Mouse (Mus musculus): ENCODE data around the gene Arhgap9.
"Not testable (repeated sequence)": the region's sequence is repeated elsewhere in the genome, so short reads cannot be mapped to it uniquely, and the experiment has no call there.

Gene Arhgap9

DNA sequence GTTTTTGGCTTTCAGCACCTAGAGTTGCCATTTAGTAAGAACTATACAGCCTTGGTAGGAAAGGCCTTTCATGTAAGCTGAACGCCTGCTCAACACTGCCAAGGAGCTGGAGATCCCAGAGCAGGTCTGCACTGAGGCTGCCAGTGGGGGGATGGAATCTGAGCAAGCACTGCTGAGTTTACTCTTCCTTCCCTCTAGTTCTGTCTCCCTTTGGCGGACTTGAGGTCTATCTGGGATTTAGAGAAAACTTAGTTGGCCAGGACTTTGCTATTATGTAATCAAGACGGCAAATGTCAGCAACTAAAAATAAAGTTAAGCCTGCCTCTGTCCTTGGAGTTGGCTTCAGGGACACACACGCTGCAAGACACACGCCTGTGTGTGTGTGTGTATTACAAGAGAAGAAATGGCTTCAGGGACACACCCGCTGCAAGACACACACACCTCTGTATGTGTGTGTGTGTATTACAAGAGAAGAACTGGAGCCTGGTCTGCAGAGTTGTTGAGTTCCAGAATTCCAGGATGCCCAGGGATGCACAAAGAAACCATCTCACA lies 28.7 kb upstream of the Arhgap9 start:
- no peak for DNase-seq

DNA sequence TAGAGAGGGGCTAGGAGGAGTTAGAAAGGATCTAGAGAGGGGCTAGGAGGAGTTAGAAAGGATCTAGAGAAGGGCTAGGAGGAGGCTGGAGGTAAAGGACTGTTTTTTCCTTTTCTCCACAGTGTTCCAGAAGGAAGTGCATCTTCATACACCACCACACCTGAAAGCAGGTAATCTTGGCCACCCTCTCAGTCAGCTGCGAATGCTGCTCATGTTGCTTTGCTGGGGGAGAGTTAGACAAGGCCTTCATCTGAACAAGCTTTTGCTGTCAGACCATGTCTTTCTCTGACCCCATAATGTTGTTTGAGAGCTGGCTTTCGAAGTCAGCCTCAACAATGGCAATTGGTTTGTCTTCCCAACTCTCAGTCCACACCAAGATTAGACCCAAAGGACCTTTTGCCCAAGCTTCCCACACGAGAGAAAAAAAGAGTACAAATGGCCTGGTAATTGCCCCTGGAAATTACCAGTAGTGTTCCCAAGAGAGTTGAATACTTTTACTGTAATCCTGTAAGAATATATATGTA lies 28.1 kb upstream of the Arhgap9 start:
- no peak for DNase-seq

DNA sequence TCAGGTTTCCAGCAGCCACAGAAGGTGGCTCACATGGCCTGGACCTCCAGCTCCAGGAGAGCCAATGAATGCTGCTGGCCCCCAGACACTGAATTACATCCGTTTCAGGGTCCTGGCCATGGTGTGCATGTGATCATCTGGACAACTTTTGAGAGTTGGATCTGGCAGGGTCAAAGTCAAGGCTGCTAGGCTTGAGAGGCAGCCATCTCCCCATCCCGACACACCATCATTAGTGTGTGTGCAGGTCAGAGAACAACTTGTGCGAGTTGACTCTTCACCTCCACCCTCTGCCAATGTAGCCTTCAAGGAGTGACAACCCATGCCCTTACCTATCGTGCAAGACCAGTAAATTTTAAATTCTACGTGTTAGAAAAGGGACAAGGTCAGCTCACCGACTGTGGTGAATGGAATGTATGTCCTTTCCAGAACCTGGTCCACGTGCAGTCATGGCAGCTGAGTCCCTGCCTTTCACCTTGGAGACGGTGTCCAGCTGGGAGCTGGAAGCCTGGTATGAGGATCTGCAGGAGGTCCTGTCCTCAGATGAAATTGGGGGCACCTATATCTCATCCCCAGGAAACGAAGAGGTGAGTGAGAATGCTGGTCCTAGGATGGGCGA lies 26.8 kb upstream of the Arhgap9 start:
- no peak for DNase-seq

DNA sequence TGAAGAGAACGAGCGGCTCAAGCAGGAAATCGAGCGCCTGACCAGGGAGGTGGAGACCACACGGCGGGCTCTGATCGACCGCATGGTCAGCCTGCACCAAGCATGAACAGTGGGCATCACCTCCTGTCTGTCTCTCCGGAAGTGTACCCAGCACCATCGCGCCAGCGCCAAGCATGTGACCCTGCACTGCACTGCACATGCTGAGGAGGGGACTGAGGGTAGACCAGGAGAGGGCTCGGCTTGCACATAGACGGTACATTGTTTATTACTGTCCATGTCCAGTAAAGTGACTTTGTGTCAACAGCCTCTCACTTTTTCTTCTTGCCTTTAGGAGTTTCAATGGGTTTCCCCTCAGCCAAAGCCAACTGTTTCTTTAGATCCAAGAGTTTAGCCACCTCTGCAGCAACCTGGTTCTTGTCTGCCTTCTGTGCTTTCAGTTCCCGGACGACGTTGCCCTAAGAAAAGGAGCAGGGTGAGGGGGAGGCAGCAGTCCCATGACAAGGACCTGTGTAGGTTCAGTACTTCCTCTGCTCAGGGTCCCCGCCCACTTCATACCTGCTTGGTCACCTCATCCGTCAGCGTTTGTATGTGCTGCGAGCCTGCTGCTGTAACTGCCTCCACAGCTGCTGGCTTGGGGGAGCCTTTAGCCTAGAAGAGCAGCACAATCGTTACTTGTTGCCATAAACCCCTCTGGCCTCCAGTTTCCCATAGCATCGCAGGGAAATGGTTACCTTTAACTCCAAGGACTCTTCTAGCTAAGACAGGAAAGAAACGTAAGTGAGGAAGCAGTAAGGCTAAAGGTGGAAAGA lies 25.6 kb upstream of the Arhgap9 start:
- DNase-seq = no peak

DNA sequence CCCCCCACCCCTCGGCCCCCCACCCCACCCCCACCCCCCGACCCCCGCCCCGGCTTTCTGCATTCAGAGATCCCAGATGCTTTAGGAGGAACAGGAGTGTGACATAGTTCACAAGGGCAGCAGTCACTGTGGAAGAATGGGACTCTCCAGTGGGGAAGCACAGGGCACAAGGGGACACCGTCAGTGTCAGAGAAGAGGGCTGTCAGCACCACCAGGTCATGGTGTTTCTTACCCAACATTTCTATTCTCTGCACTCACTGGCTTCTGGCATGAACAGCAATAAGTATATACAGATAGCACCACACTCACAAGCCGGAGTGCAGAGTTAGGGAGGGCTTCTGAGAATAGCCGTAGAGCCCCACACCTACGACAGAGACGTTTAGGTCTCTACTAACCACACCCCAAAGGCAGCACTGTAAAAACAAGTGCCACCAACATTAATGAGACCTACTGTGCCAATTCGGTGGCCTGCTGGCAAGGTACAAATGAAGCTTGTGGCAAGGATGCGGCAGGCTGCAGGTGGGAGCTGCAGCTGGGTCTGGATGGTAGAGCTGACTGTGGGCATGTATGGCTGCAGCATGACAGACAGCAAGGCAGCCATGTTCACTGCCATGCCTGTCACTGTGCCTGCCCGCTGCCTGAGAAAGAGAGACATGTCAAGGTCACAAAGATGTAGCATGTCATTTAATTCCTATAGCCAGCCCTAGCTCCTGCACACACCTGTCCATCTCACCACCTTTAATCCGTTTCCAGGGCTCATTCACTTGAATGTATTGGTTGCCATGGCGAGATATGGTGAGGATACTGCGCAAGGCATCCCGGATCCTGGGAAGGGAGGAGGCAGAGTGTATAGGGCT lies 24.5 kb upstream of the Arhgap9 start:
- DNase-seq = no peak

DNA sequence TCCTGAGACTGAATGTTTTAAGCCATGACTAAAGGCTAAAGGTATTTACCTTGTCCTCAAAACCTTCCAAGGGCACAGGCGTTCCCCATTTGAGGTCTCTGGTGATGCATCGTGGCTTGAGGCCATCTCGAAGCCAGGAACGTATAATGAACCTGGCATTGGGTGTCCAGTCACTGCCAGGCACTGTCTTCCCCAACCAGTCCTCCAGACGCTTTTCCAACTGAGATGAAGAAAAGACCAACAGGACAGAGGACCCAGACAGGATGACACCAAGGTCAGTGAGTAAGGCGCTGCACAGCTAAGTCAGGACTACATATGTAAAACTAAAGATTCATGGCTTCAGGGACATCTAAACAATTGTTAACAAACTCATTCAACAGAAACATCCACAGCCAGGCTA lies 21.4 kb upstream of the Arhgap9 start:
- no peak for DNase-seq

DNA sequence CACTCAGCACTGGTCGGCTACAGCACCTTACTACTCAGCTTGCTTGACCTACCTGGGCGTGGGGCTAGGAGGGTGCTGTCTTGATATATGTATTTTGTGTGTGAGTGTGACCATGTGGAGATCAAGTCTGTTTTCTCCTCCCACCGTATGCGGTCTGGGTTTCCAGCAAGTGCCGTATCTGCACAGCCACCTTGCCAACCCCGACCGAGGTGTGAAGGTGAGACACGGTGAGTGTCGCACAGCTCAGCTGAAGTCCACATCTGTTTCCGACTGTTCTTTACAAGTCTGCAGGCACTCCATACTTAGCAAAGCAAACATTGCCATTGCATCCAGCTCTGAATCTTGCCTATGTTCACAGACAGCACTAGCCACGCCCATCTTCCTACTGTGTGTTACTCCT lies 18.6 kb upstream of the Arhgap9 start:
- no peak for DNase-seq

DNA sequence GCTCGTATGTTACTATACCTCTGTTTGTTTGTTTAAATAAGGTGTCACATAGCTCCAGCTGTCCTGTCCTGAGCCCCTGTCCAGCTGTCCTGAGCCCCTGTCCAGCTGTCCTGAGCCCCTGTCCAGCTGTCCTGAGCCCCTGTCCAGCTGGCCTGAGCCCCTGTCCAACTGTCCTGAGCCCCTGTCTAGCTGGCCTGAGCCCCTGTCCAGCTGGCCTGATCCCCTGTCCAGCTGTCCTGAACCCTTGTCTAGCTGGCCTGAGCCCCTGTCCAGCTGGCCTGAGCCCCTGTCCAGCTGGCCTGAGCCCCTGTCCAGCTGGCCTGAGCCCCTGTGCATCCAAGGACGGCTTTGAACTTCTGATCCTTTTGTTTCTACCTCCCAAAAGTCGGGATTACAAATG lies 12.6 kb upstream of the Arhgap9 start:
- not testable (repeated sequence) for DNase-seq

DNA sequence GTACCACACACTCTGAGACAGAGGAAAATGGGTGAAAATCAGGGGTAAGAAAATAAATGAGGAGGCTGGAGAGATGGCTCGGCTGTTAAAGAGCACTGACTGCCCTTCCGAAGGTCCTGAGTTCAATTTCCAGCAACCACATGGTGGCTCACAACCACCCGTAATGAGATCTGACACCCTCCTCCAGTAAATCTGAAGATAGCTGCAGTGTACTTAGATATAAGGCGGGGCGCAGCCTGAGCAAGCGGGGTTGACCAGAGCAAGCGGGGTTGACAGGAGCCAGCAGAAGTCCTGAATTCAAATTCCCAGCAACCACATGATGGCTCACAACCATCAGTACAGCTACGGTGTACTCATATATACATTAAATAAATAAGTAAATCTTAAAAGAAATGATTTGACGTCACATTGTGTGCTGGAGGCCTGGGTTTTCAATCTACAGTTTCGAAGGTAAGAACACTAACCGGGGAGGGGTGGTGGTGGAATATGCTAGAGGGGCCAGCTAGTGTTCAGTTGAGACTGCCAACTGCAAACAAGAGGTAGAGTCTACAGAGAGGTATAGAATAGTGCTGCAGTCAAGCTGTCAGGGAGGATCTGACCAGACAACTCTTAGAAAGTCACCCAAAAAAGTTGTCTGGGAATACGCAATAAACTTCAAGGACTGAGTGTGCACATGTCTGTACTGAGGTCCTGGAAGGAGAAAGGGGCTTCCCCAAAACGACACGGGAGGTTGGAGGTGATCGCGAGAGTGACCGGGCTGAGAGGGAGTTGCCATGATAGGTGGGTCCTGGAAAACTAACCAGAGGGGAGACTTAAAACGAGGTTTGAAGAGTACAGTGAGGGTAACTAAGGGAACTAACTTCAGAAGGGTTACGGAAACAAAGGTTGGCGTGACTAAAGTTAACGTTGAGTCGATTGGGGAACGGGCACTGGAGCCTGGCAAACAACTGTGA lies 11.0 kb upstream of the Arhgap9 start:
- DNase-seq = peak; percentile 53

DNA sequence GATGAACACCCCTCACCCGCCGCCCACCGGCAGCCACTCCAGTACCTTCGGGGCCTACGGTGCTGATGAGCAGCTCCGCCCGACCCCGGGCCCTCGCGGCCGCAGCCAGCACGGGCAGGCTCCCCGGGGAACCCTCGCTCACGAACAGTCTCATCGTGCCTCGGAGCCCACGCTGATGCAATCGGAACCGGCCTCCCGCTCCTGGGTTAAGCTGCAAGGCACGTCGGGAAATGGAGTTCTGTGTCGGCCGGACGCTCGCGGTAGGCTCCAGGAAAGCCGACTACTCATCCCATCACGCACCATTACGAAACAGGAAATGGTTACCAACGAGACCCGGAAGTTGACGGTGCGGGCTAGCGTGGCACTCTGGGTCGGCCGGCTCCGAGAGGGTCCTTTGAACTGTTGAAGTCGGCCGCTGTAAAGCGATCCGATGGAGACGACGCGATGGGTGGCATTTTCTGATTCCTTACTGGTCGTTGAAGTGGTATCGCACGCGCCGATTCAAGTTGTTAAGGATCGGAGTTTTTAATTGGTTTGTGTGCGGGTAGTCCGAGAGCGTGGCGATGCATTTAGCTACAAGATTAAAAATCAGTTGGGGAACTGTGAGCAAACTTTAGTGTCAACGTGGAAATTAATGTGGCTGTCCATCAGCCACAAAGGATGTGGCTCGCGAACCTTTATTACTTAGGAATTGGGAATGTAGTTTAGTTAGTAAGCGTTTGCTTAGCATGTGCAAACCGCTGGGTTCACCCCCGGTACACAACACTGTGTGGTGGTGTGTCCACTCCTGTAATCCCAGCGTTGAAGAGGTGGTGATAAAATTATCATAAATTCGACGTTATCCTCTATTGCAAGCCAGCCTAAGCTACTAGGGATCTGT lies 10.0 kb upstream of the Arhgap9 start, which contains the start of gene Mars:
Gene Mars (minus strand): TSS at position 311 of the 880 bp plus-strand sequence.
- peak; percentile 95 for DNase-seq

DNA sequence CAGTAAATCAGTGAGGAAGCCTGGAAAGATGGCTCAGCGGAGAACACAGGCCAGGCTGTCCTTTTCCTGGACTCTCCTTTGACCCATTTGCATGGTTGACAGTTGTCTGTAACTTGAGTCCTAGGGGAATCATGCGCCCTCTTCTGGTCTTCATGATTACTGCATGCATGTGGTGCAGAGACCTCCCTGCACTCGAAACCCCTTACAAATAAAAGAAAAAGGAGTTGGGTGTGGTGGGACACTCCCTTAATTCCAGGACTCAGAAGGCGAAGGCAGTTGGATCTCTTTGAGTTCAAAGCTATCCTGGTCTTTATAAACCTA lies 9.4 kb upstream of the Arhgap9 start:
- peak; percentile 92 for DNase-seq

DNA sequence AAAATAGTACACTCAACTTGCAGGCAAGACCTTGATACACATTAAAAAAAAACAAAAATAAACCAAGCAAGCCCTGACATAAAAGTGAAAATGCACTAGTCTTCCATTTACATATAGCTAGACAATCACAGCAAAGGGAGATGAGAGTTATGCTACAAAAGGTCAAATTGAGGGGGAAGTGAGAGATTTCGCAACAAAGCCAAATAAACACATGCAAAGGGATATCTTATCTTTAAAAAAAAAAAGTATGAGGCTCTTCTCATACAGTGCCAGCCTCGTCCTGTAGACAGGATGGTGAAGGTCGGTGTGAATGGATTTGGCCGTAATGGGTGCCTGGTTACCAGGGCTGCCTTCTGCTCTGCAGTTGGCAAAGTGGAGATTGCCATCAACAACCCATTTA lies 8.9 kb upstream of the Arhgap9 start:
- DNase-seq = peak; percentile 44

DNA sequence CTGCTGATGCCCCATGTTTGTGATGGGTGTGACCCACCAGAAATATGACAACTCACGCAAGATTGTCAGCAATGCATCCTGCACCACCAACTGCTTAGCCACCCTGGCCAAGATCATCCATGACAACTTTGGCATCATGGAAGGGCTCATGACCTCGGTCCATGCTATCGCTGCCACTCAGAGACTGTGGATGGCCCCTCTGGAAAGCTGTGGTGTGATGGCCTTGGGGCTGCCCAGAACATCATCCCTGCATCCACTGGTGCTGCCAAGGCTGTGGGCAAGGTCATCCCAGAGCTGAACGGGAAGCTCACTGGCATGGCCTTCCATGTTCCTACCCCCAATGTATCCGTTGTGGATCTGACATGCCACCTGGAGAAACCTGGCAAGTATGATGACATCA lies 8.2 kb upstream of the Arhgap9 start:
- not testable (repeated sequence) for DNase-seq

DNA sequence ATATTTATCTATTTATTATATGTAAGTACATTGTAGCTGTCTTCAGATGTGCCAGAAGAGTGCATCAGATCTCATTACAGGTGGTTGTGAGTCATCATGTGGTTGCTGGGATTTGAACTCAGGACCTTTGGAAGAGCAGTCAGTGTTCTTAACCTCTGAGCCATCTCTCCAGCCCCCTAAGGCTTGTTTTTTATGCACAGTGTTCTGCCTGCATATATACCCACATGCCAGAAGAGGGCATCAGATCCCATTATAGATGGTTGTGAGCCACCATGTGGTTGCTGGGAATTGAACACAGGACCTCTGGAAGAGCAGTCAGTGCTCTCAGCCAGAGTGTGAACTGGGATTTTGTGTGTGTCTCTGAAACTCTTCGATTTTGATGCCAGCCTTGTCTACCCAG lies 6.8 kb upstream of the Arhgap9 start:
- not testable (repeated sequence) for DNase-seq

DNA sequence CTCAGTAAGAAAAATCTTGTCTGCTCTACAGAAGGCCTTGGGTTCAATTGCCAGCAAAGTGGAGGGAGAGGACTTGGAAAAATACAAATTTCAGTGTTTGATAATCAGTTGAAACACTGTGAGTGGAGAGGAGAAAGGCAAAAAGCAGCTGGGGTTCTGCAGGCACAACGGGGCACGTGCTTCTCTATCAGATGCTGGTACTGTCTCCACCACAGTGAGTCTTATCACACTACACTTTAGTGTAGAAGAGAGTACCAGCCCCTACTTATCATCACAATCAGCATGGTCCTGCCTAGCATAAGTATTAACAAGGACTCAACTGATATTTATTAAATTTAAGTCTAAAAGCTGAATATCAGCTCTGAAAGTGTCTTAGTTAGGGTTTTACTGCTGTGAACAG lies 4.5 kb upstream of the Arhgap9 start:
- no peak for DNase-seq

DNA sequence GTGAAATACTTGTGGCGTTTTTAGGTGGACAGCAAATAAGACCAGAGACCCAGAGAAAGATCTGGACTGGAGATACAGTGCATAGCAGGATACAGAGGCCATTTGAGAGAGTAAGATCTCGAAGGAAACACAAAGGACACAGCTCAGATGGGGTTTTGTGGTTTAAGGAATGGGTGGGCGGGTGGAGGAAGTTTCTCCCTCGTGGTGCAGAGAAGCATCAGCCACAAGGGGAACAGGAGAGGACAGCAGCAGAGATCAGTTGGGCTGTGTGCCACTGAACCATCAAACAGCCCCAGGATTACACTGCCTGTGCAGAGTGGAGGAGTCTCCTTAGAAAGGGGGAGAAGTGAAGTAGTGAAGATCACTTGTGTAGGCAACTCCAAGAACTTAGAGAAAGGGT lies 3.8 kb upstream of the Arhgap9 start:
- DNase-seq = no peak

DNA sequence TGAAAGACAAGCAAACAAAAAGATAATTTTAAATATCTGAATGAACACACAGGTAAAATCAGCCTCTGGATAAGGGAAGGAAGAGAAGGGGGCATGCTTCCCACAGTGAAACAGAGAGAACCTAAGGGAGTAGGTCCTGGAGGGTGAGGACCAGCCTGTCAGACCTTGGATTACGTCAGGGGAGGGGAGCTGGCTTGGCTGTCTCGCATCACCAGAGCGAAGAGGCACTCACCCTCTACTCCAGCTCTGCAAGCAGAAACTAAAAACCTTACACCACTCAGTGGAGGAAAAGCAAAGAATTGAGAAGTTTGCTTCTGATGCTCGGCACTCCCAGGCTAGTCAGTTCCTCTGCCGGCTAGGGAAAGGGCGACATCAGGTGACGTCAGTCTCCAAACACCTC lies 1.8 kb upstream of the Arhgap9 start:
- no peak for DNase-seq

DNA sequence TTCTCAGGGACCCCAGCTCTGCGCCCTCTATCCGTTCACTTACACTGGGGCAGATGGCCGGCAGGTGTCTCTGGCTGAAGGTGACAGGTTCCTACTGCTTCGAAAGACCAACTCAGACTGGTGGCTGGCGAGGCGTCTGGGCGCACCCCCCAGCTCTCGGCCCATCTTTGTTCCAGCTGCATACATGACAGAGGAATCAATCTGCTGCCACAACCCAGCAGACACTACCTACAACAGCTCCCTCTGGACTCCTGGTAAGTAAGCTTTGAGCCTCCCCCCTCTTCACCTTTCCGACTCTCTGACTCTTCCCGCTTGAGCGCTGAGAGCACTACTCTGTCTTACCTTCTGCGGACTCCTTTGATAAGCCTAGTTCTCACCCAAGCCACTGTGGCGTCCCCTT lies 414 bp downstream of the Arhgap9 start:
- DNase-seq = no peak

DNA sequence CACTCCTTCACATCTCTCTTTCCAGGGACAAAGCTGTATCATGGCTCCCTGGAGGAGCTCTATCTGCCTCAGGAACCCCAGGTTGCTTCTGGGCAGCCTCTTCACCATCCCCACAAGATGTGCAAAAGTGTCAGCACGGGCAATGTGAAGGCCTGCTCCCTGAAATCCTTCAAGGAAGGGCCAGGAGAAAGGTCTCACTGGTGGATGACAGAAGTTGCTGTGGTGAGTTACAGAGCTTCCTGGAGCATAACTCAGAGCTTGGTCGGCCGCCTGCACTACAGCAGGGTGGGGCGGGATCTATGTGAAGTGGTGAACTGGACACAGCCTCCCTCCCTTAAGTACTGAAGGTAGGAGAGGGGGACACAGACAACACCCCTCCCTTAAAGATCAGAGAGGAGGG lies 905 bp downstream of the Arhgap9 start:
- DNase-seq = no peak

DNA sequence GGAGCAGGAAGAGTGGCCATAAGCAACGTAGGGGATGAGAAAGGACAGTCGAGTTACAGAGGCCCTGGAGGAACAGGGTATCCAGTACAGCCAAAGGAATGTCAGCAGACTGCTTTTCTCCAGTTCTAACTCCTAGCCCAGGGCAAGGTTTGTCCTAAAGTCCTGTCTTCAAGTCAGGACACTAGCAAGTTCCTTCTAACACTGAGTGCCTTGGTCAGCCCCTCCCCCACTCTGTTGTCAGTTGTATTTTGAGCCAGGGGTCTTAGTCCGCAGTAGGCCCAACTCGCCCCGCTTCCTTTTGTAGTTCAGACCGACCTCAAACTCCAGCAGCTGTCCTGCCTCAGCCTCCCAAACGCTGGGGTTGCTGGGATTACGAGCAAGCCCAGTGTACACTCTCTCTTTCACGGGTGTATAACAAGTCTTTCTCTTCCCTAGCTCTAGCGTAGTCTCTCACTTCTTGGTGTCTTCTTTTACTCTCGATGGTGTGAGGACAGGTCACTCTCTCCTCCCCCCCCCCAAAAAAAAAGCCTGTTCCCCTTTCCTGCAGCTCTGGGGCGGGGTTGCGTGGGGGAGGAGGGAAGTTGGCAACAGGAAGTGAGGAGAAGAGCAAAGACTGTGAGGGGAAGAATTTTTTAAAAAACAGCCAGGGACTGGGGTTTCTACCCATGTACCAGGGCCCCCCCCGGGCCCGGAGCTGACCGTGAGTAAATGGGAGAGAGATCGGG lies 1.5 kb downstream of the Arhgap9 start:
- DNase-seq = no peak
